Mouse (Mus musculus): ENCODE results near the gene Car10.
A peak's percentile ranks its signal among the peaks of the same experiment; 100 is the strongest.

The Car10 gene

DNA sequence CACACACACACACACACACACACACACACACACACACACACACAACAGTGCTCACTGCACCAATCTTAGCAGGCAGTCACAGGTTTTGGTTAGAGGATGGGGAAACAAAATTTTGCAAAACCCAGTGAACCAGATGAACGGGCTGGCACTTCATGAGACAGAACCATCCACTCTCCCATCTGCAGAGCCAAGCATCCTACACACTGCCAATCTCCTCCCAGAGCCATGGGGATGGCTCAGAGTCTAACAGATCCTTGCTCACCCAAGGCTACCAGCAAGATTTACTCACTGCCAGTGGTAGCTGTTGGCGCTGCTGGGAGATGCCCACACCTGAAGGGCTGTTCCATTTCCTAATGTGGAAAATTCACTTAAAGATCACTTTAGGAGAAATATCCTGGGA lies 479.6 kb downstream of the Car10 start:
- no peak for DNase-seq (ENCODE audit: low read depth, low spot score)

GRCm38 (mm10) chr11:93579626-93580025 lies 481.8 kb downstream of the Car10 start:
- DNase-seq (ENCODE audit: low read depth, low spot score) = no peak

DNA sequence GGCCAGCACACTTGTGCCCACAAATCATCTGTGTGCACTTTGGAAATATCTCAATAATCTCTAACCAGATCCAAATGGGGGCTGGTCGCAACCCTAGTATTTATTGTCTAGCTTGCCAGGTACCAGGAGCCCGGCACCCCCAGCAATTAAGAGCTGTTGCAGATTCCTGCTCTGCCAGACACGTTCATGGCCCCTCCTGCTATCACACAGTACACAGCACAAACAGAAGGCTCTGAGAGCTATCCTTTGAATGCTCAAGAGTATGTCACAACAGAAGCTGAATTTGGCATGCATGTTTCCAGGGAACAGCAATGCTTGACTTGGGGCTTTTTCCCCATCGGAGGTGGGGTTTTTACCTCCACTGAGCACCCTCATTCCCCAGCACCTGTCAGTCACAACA lies 483.5 kb downstream of the Car10 start:
- DNase-seq (ENCODE audit: low read depth, low spot score) = no peak

GRCm38 (mm10) chr11:93587788-93588187 lies 490.0 kb downstream of the Car10 start:
- DNase-seq (ENCODE audit: low read depth, low spot score) = no peak

GRCm38 (mm10) chr11:93590652-93591051 lies 492.8 kb downstream of the Car10 start:
- DNase-seq (ENCODE audit: low read depth, low spot score) = no peak

DNA sequence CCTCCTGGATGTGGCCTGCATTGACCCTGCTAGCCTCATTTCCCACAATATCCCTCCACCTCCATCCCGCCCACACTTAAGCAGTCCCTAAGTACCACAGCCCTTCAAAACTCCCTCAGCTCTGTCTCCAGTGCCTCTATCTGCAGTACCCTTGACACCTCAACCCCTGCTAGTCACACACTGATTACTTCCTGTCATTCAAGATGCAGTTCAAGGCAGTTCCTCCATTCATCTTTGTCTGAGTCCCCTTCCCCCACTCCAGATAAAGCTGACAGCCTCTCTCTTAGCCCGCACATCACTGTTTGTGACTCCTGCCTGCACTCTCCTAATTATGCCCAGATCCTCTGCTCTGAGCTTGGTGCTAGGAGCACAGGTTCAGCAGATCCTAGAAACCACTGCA lies 496.2 kb downstream of the Car10 start:
- no peak for DNase-seq (ENCODE audit: low read depth, low spot score)

GRCm38 (mm10) chr11:93598175-93598574 lies 500.3 kb downstream of the Car10 start:
- no peak for DNase-seq (ENCODE audit: low read depth, low spot score)

- no peak for DNase-seq (ENCODE audit: low read depth, low spot score)
Measured at GRCm38 (mm10) chr11:93599755-93600154, 501.9 kb downstream of the Car10 start.

DNA sequence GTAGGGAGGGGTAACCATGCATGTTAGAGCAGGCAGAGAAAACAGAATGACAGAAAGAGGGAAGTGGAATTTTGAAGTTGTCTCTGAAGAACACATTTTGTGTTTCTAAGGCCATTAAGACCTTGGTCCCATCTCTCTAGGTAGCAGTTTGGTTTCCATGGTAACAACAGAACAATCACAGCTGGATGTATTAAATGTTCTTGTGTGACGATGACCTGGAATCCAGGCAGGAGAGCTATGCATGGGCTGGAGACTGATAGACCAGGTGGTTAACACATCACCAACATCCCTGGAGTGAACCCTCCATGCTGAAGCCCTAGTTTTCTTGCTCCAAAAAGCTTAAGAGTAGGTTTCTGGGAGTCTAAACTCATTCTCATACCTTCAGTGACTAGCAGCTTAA lies 505.7 kb downstream of the Car10 start:
- DNase-seq (ENCODE audit: low read depth, low spot score) = peak; percentile 11

GRCm38 (mm10) chr11:93607111-93607510 lies 509.3 kb downstream of the Car10 start:
- DNase-seq (ENCODE audit: low read depth, low spot score) = no peak

GRCm38 (mm10) chr11:93608716-93609115 lies 510.9 kb downstream of the Car10 start:
- no peak for DNase-seq (ENCODE audit: low read depth, low spot score)

DNA sequence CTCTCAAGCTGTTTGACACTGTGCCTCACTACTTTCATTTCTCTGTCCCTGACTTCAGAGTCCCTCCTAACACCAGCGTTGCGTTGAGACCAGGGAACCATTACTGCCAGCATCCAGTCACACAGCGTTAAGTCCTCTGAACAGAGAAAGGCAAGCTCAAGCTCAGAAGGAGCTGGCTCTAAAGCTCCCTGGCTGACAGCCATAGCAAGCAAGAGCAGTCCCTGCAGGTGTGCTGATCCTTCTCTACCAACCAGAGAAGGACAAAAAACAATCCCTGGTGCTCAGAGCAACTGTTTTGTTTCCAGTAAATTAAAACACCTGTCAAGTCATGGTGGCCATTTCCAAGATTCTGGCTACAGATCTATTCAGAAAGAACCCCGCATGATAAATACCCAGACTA lies 514.2 kb downstream of the Car10 start:
- no peak for DNase-seq (ENCODE audit: low read depth, low spot score)

GRCm38 (mm10) chr11:93614851-93615250 lies 517.0 kb downstream of the Car10 start:
- DNase-seq (ENCODE audit: low read depth, low spot score) = no peak

- no peak for DNase-seq (ENCODE audit: low read depth, low spot score)
Measured at GRCm38 (mm10) chr11:93623605-93624004, 525.8 kb downstream of the Car10 start.

DNA sequence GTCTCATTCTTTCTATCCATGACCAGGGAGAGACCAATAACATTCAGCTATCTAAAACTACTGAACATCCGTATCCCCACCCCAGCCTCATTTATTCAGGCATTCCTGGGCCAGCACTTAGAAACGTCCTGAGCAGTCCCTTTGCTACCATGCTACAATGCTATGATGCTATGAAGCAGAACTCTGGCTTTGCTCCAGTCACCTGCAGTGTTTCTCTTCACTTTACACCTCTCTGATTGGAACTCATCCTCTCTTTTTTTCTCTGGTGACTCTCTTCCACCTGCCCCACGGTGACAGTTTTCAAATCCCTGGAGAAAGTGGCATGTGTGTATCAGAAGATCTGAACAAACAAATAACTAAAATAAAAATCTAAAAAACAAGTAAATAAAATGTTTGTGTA lies 541.6 kb downstream of the Car10 start:
- DNase-seq (ENCODE audit: low read depth, low spot score) = no peak

DNA sequence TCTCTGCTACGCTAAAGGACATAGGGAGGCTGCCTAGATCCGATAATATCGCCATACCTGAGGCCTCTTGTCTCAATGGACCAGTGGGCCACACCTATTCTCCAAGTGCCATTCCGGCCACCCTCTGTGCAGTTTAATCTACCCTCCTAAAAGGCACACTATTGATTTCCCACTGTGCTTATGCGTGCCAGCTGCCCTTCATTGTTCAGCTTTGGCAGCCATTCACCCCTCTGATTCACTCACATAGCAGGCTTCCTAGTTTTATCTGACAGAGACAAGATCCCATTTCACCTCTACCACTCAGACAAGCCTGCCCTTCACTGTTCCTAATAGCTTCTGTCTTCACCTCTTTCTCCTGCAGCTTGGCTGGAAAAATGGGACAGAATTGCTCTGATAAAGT lies 543.1 kb downstream of the Car10 start:
- no peak for DNase-seq (ENCODE audit: low read depth, low spot score)

DNA sequence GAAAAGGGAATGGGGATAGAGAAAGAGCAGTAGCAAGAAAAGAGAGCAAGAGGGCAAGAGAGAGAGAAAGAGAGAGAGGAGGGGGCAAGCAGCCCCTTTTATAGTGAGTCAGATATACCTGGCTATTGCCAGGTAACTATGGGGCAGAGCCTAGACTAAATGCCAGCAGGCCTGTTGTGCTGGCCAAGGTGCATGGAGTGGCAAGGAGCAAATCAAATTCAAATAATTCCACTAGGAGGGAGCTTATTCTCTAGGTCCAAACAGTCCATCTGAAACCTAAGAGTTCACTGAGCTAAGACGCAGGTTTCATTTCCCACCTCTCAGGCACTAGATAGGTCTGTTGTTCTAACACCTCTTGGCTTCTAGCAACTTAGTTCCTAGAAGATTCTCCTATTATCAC lies 544.5 kb downstream of the Car10 start:
- DNase-seq (ENCODE audit: low read depth, low spot score) = no peak

GRCm38 (mm10) chr11:93643006-93643405 lies 545.2 kb downstream of the Car10 start:
- no peak for DNase-seq (ENCODE audit: low read depth, low spot score)

- DNase-seq (ENCODE audit: low read depth, low spot score) = no peak
Measured at GRCm38 (mm10) chr11:93643436-93643835, 545.6 kb downstream of the Car10 start.

- no peak for DNase-seq (ENCODE audit: low read depth, low spot score)
Measured at GRCm38 (mm10) chr11:93646216-93646615, 548.4 kb downstream of the Car10 start.
